Mouse (Mus musculus): ENCODE measurements around the gene Mrpl40.

DNA sequence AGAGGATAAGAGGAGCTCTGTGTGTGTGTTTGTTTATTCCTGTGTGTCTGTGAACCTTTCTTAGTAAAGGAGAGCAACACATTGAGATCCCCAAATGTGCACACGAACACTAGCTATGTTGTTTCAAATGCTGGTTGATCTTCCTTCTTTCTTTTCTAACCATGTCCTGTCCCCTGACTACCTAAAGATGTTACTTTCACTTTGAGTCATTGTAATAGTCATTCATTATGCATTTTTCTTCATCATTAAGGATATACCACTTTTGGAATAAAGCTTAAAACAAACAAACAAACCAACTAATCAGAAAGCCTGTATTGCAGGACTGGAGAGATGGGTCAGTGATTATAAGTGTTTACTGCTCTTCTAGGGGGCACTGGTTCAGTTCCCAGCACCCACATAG lies 29.0 kb upstream of the Mrpl40 start:
- TF ChIP-seq EP300 (optimal IDR thresholded peaks at IDR 0.05) (no peak), CTCF (IDR thresholded peaks at IDR 0.05; ENCODE audit: low read depth) (no peak)
